Mouse (Mus musculus): ENCODE measurements at regions not wholly inside any gene's neighbourhood (a gene's known extent, or its start where the extent isn't known, plus 50 kb on each side); places are given as distances from the start of the nearest gene placed in this dataset.

- H3K9me3 ChIP-seq (ENCODE audit: control insufficient read depth, low read length), result no peaks in the 10 kb centered on the region
- no peak overlapping the region for H3K4me3 ChIP-seq (ENCODE audit: low read length)
- no peaks in the 10 kb centered on the region for H3K27me3 ChIP-seq (replicated peaks; ENCODE audit: control insufficient read depth, insufficient read depth, low read length)
- H3K4me1 ChIP-seq (ENCODE audit: control insufficient read depth, insufficient read depth, low read depth, low read length), result no peaks in the 10 kb centered on the region
- no peak overlapping the region for H3K9ac ChIP-seq (ENCODE audit: low read depth, low read length)
- no peaks in the 10 kb centered on the region for H3K36me3 ChIP-seq (ENCODE audit: control insufficient read depth, insufficient read depth, low read length)
- no peak overlapping the region for H3K4me2 ChIP-seq (ENCODE audit: low read length)
- ATAC-seq, result no peak
- WGBS, result 92% methylated on average over 5 of the region's 5 CpGs
- H3K27ac ChIP-seq (ENCODE audit: low read depth, low read length), result no peak overlapping the region
These were observed 206.0 kb upstream of the Hs6st1 start for GRCm38 (mm10) chr1:35862196-35862595.

GRCm38 (mm10) chr1:35862661-35863060, 205.5 kb upstream of the Hs6st1 start:
- Histone ChIP-seq H3K9me3 (ENCODE audit: control insufficient read depth, low read length) (no peaks in the 10 kb centered on the region), H3K4me2 (ENCODE audit: low read length) (no peak overlapping the region), H3K4me1 (ENCODE audit: control insufficient read depth, insufficient read depth, low read depth, low read length) (no peaks in the 10 kb centered on the region), H3K9ac (ENCODE audit: low read depth, low read length) (no peak overlapping the region), H3K4me3 (ENCODE audit: low read length) (no peak overlapping the region), H3K27ac (ENCODE audit: low read depth, low read length) (no peak overlapping the region), H3K36me3 (ENCODE audit: control insufficient read depth, insufficient read depth, low read length) (no peaks in the 10 kb centered on the region), H3K27me3 (replicated peaks; ENCODE audit: control insufficient read depth, insufficient read depth, low read length) (no peaks in the 10 kb centered on the region)
- no peak for ATAC-seq
- 96% methylated on average over 2 of the region's 2 CpGs for WGBS

DNA sequence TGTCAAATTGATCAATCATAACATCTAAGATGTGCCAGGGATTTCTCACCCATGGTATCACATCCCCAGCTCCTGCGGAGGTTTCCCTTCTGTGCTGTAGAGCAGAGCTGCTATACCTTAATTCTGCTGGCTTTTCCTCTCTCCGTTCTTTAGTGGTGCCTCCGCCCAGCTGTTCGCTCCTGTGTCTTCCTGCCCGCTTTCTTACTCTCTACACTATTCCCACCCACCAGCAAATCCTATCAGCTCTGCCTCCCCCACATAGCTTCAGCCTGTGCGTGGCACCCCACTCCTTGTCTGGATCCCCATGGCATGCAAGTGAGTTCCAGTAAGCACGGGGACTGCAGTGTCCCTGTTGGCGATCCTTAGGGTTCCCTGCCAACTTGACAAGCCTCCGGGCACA, 204.0 kb upstream of the Hs6st1 start:
- Histone ChIP-seq H3K27ac (ENCODE audit: low read depth, low read length) (no peak overlapping the region), H3K4me3 (ENCODE audit: low read length) (no peak overlapping the region), H3K9ac (ENCODE audit: low read depth, low read length) (no peak overlapping the region), H3K36me3 (ENCODE audit: control insufficient read depth, insufficient read depth, low read length) (no peaks in the 10 kb centered on the region), H3K4me2 (ENCODE audit: low read length) (no peak overlapping the region), H3K9me3 (ENCODE audit: control insufficient read depth, low read length) (no peaks in the 10 kb centered on the region), H3K4me1 (ENCODE audit: control insufficient read depth, insufficient read depth, low read depth, low read length) (no peaks in the 10 kb centered on the region), H3K27me3 (replicated peaks; ENCODE audit: control insufficient read depth, insufficient read depth, low read length) (no peaks in the 10 kb centered on the region)
- ATAC-seq, result no peak
- 80% methylated on average over 9 of the region's 9 CpGs for WGBS

- Histone ChIP-seq H3K4me3 (ENCODE audit: low read length) (no peak overlapping the region), H3K27me3 (replicated peaks; ENCODE audit: control insufficient read depth, insufficient read depth, low read length) (no peaks in the 10 kb centered on the region), H3K4me2 (ENCODE audit: low read length) (no peak overlapping the region), H3K4me1 (ENCODE audit: control insufficient read depth, insufficient read depth, low read depth, low read length) (peaks cover 8% of the 10 kb centered on the region), H3K9me3 (ENCODE audit: control insufficient read depth, low read length) (no peaks in the 10 kb centered on the region), H3K36me3 (ENCODE audit: control insufficient read depth, insufficient read depth, low read length) (no peaks in the 10 kb centered on the region), H3K9ac (ENCODE audit: low read depth, low read length) (no peak overlapping the region), H3K27ac (ENCODE audit: low read depth, low read length) (no peak overlapping the region)
- WGBS, result 89% methylated on average over 6 of the region's 6 CpGs
- no peak for ATAC-seq
These were observed 202.9 kb upstream of the Hs6st1 start for GRCm38 (mm10) chr1:35865263-35865662.

DNA sequence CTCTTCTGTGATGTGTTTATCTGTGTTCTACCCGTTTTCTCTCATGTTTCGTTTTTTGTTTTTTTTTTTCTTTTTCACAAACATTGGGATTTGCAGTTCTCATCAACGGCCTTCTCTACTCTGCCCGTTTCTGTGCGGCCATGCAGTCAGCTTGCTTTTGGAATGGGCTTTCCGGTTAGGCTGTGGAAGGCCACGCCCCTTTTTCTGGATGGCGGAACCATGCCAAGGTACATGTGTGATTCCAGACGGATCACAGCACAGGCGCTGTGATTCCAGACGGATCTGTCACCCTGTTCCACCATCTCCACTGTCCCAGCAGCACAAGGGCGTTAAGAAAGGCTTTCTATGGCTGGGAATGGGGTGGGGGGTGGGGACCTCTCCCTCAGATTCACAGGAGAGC, 201.6 kb upstream of the Hs6st1 start:
- Histone ChIP-seq H3K4me2 (ENCODE audit: low read length) (no peak overlapping the region), H3K9me3 (ENCODE audit: control insufficient read depth, low read length) (no peaks in the 10 kb centered on the region), H3K4me3 (ENCODE audit: low read length) (no peak overlapping the region), H3K27ac (ENCODE audit: low read depth, low read length) (no peak overlapping the region), H3K36me3 (ENCODE audit: control insufficient read depth, insufficient read depth, low read length) (no peaks in the 10 kb centered on the region), H3K9ac (ENCODE audit: low read depth, low read length) (no peak overlapping the region), H3K27me3 (replicated peaks; ENCODE audit: control insufficient read depth, insufficient read depth, low read length) (no peaks in the 10 kb centered on the region), H3K4me1 (ENCODE audit: control insufficient read depth, insufficient read depth, low read depth, low read length) (peaks cover 9% of the 10 kb centered on the region)
- ATAC-seq, result no peak
- 82% methylated on average over 12 of the region's 12 CpGs for WGBS

- WGBS, result 21% methylated on average over 17 of the region's 17 CpGs
- Histone ChIP-seq H3K4me2 (ENCODE audit: low read length) (peak overlapping the region; percentile 46), H3K27ac (ENCODE audit: low read depth, low read length) (no peak overlapping the region), H3K27me3 (replicated peaks; ENCODE audit: control insufficient read depth, insufficient read depth, low read length) (no peaks in the 10 kb centered on the region), H3K9ac (ENCODE audit: low read depth, low read length) (no peak overlapping the region), H3K36me3 (ENCODE audit: control insufficient read depth, insufficient read depth, low read length) (no peaks in the 10 kb centered on the region), H3K4me3 (ENCODE audit: low read length) (peak overlapping the region; percentile 16), H3K9me3 (ENCODE audit: control insufficient read depth, low read length) (no peaks in the 10 kb centered on the region), H3K4me1 (ENCODE audit: control insufficient read depth, insufficient read depth, low read depth, low read length) (peaks cover 9% of the 10 kb centered on the region)
- peak; percentile 98 for ATAC-seq
These were observed 198.6 kb upstream of the Hs6st1 start for GRCm38 (mm10) chr1:35869381-35870143.

GRCm38 (mm10) chr1:35870144-35870827, 197.9 kb upstream of the Hs6st1 start:
- no peak overlapping the region for H3K27ac ChIP-seq (ENCODE audit: low read depth, low read length)
- peak overlapping the region; percentile 46 for H3K4me2 ChIP-seq (ENCODE audit: low read length)
- H3K4me3 ChIP-seq (ENCODE audit: low read length), result peak overlapping the region; percentile 16
- no peaks in the 10 kb centered on the region for H3K36me3 ChIP-seq (ENCODE audit: control insufficient read depth, insufficient read depth, low read length)
- H3K4me1 ChIP-seq (ENCODE audit: control insufficient read depth, insufficient read depth, low read depth, low read length), result peaks cover 9% of the 10 kb centered on the region
- WGBS, result 56% methylated on average over 9 of the region's 9 CpGs
- H3K27me3 ChIP-seq (replicated peaks; ENCODE audit: control insufficient read depth, insufficient read depth, low read length), result no peaks in the 10 kb centered on the region
- no peak for ATAC-seq
- H3K9ac ChIP-seq (ENCODE audit: low read depth, low read length), result no peak overlapping the region
- no peaks in the 10 kb centered on the region for H3K9me3 ChIP-seq (ENCODE audit: control insufficient read depth, low read length)

DNA sequence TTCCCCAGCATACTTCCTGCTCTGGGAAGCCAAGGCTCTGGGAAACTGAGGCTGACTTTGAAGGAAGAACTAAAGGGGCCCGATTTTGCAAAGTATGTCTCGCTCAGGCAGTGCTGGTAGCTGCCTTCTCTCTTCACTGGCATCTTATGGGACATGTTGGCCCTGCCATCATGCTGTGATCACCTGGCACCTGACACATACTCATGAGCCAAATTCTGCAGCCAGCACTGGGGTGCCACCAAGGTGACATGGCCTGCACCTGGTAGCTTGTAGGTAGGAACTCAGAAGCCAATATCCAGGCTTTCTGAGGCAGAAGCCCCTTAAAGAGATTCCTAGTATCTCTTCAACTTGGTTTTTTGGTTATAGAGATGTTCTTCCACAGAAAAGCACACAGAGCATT, 195.2 kb upstream of the Hs6st1 start:
- Histone ChIP-seq H3K4me1 (ENCODE audit: control insufficient read depth, insufficient read depth, low read depth, low read length) (peaks cover 9% of the 10 kb centered on the region), H3K27ac (ENCODE audit: low read depth, low read length) (no peak overlapping the region), H3K27me3 (replicated peaks; ENCODE audit: control insufficient read depth, insufficient read depth, low read length) (no peaks in the 10 kb centered on the region), H3K36me3 (ENCODE audit: control insufficient read depth, insufficient read depth, low read length) (no peaks in the 10 kb centered on the region), H3K9ac (ENCODE audit: low read depth, low read length) (no peak overlapping the region), H3K4me2 (ENCODE audit: low read length) (no peak overlapping the region), H3K9me3 (ENCODE audit: control insufficient read depth, low read length) (no peaks in the 10 kb centered on the region), H3K4me3 (ENCODE audit: low read length) (no peak overlapping the region)
- 94% methylated on average over 2 of the region's 2 CpGs for WGBS
- no peak for ATAC-seq

GRCm38 (mm10) chr1:35875210-35875811, 192.9 kb upstream of the Hs6st1 start:
- ATAC-seq, result no peak
- WGBS, result 52% methylated on average over 11 of the region's 11 CpGs
- no peaks in the 10 kb centered on the region for H3K27me3 ChIP-seq (replicated peaks; ENCODE audit: control insufficient read depth, insufficient read depth, low read length)
- H3K4me3 ChIP-seq (ENCODE audit: low read length), result no peak overlapping the region
- no peak overlapping the region for H3K9ac ChIP-seq (ENCODE audit: low read depth, low read length)
- no peaks in the 10 kb centered on the region for H3K36me3 ChIP-seq (ENCODE audit: control insufficient read depth, insufficient read depth, low read length)
- H3K4me1 ChIP-seq (ENCODE audit: control insufficient read depth, insufficient read depth, low read depth, low read length), result peaks cover under 1% of the 10 kb centered on the region
- H3K27ac ChIP-seq (ENCODE audit: low read depth, low read length), result no peak overlapping the region
- no peak overlapping the region for H3K4me2 ChIP-seq (ENCODE audit: low read length)
- no peaks in the 10 kb centered on the region for H3K9me3 ChIP-seq (ENCODE audit: control insufficient read depth, low read length)

All from hindbrain, embryonic 16.5 days (tissue).